Mouse (Mus musculus): ENCODE measurements around the gene Gpr158. TPM values are rescaled to one million over a fixed set of nuclear protein-coding genes. Genes with fewer than 3 reads are reported as not detected.
"Not testable (repeated sequence)": the region's sequence is repeated elsewhere in the genome, so short reads cannot be mapped to it uniquely, and the experiment has no call there.

The Gpr158 gene
- polyA plus RNA-seq, 1 experiment from 2014 or later: not detected

DNA sequence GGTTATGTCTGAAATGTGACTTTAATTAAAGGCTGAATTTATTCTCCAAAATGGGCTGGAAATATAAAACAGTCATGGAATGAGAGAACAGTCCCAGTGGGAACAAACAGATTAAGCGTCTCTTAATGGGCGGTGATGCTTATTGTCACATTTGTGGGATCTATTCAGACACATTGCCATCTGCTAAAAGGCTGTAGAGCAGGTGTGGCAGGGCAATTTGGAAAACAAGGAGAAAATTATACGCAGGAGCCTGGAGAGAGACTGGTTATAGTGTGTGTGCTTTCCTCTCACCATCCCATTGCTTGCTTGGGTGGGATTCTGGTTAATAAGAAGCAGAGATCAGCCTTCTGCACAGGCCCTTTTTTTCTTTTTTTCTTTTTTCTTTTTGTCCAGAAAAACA, 32.3 kb downstream of the Gpr158 start:
- 80% methylated on average over 3 of the region's 3 CpGs for WGBS
- no peaks in the 10 kb centered on the region for H3K27me3 ChIP-seq (replicated peaks; ENCODE audit: control insufficient read depth, insufficient read depth, low read length)
- no peak for ATAC-seq (replicated peaks; ENCODE audit: low FRiP score)

GRCm38 (mm10) chr2:21405617-21406016, 38.3 kb downstream of the Gpr158 start:
- no peaks in the 10 kb centered on the region for H3K9me3 ChIP-seq (ENCODE audit: control insufficient read depth, low read length)
- no peaks in the 10 kb centered on the region for H3K4me1 ChIP-seq (replicated peaks; ENCODE audit: control insufficient read depth, insufficient read depth, low read length)
- DNase-seq (ENCODE audit: low spot score) (no peak), ATAC-seq (replicated peaks; ENCODE audit: low FRiP score) (no peak)
- no peak overlapping the region for H3K27ac ChIP-seq (ENCODE audit: low read depth, low read length)
- no peaks in the 10 kb centered on the region for H3K36me3 ChIP-seq (ENCODE audit: control insufficient read depth, insufficient read depth, low read length)
- no peak overlapping the region for H3K4me3 ChIP-seq (ENCODE audit: low read depth, low read length)
- H3K4me2 ChIP-seq: no peak overlapping the region
- no peak overlapping the region for H3K9ac ChIP-seq (ENCODE audit: low read depth, low read length)
- 81% methylated on average over 3 of the region's 3 CpGs for WGBS
- no peaks in the 10 kb centered on the region for H3K27me3 ChIP-seq (replicated peaks; ENCODE audit: control insufficient read depth, insufficient read depth, low read length)

More for the DNA sequence above, 32.3 kb downstream of the Gpr158 start:
- H3K4me3 ChIP-seq (ENCODE audit: low read depth, low read length): no peak overlapping the region
- H3K4me2 ChIP-seq: no peak overlapping the region
- DNase-seq (ENCODE audit: low spot score): no peak
- H3K27ac ChIP-seq (ENCODE audit: low read depth, low read length): no peak overlapping the region
- H3K36me3 ChIP-seq (ENCODE audit: control insufficient read depth, insufficient read depth, low read length): no peaks in the 10 kb centered on the region
- H3K4me1 ChIP-seq (replicated peaks; ENCODE audit: control insufficient read depth, insufficient read depth, low read length): no peaks in the 10 kb centered on the region
- H3K9ac ChIP-seq (ENCODE audit: low read depth, low read length): no peak overlapping the region
- no peaks in the 10 kb centered on the region for H3K9me3 ChIP-seq (ENCODE audit: control insufficient read depth, low read length)

GRCm38 (mm10) chr2:21407443-21407985, 40.2 kb downstream of the Gpr158 start:
- Histone ChIP-seq H3K27ac (ENCODE audit: low read depth, low read length) (no peak overlapping the region), H3K36me3 (ENCODE audit: control insufficient read depth, insufficient read depth, low read length) (no peaks in the 10 kb centered on the region), H3K4me1 (replicated peaks; ENCODE audit: control insufficient read depth, insufficient read depth, low read length) (no peaks in the 10 kb centered on the region), H3K4me2 (no peak overlapping the region), H3K4me3 (ENCODE audit: low read depth, low read length) (no peak overlapping the region), H3K27me3 (replicated peaks; ENCODE audit: control insufficient read depth, insufficient read depth, low read length) (no peaks in the 10 kb centered on the region), H3K9me3 (ENCODE audit: control insufficient read depth, low read length) (no peaks in the 10 kb centered on the region), H3K9ac (ENCODE audit: low read depth, low read length) (no peak overlapping the region)
- DNase-seq (ENCODE audit: low spot score) (no peak), ATAC-seq (replicated peaks; ENCODE audit: low FRiP score) (no peak)
- WGBS: 83% methylated on average over 2 of the region's 2 CpGs

DNA sequence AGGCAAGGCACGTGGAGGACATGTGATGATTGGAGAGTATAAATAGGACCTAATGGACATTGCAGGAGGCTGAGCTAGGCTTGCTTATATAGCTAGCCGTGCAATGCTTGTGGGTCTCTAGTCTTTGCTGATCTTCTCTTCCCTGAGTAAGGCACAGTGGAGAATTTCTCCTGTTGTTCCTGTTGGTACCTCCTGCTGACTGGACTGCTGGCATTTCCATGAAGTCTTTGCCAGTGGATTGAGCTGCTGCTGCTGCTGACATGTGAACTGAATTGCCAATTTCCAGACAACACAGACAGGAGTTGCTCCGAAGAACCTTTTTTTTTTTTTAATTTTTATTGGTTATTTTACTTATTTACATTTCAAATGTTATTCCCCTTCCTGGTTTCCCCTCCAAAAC, 41.5 kb downstream of the Gpr158 start:
- Histone ChIP-seq H3K4me2 (no peak overlapping the region), H3K9ac (ENCODE audit: low read depth, low read length) (no peak overlapping the region), H3K36me3 (ENCODE audit: control insufficient read depth, insufficient read depth, low read length) (no peaks in the 10 kb centered on the region), H3K9me3 (ENCODE audit: control insufficient read depth, low read length) (no peaks in the 10 kb centered on the region), H3K4me3 (ENCODE audit: low read depth, low read length) (no peak overlapping the region), H3K4me1 (replicated peaks; ENCODE audit: control insufficient read depth, insufficient read depth, low read length) (no peaks in the 10 kb centered on the region), H3K27ac (ENCODE audit: low read depth, low read length) (no peak overlapping the region), H3K27me3 (replicated peaks; ENCODE audit: control insufficient read depth, insufficient read depth, low read length) (no peaks in the 10 kb centered on the region)
- whole genome bisulfite sequencing: 88% methylated on average over 3 of the region's 3 CpGs
- DNase-seq (ENCODE audit: low spot score): no peak
- ATAC-seq (replicated peaks; ENCODE audit: low FRiP score): no peak

DNA sequence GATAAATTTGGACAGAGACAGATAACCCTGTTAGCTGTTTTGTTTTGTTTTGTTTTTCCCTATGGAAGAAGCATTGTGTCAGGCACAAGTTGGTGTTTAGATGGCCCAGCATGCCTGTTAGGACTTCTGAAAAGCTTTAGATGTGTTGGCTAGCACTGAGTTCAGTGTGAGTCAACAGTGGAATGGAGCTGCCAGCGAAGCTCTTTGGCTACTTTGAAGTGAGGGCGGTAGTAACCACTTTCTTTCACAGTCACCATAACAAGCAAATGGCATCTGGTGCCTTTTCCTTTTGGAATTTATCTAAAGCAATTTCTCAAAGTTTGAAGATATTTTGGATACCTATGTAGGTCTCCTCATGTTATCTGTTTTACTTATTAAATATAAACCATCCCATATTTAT, 62.9 kb downstream of the Gpr158 start:
- H3K4me3 ChIP-seq (ENCODE audit: low read depth, low read length): no peak overlapping the region
- no peaks in the 10 kb centered on the region for H3K9me3 ChIP-seq (ENCODE audit: control insufficient read depth, low read length)
- H3K4me2 ChIP-seq: no peak overlapping the region
- DNase-seq (ENCODE audit: low spot score) (no peak), ATAC-seq (replicated peaks; ENCODE audit: low FRiP score) (no peak)
- H3K27me3 ChIP-seq (replicated peaks; ENCODE audit: control insufficient read depth, insufficient read depth, low read length): no peaks in the 10 kb centered on the region
- 78% methylated on average over 2 of the region's 2 CpGs for whole genome bisulfite sequencing
- H3K4me1 ChIP-seq (replicated peaks; ENCODE audit: control insufficient read depth, insufficient read depth, low read length): no peaks in the 10 kb centered on the region
- no peak overlapping the region for H3K9ac ChIP-seq (ENCODE audit: low read depth, low read length)
- H3K27ac ChIP-seq (ENCODE audit: low read depth, low read length): no peak overlapping the region
- no peaks in the 10 kb centered on the region for H3K36me3 ChIP-seq (ENCODE audit: control insufficient read depth, insufficient read depth, low read length)

DNA sequence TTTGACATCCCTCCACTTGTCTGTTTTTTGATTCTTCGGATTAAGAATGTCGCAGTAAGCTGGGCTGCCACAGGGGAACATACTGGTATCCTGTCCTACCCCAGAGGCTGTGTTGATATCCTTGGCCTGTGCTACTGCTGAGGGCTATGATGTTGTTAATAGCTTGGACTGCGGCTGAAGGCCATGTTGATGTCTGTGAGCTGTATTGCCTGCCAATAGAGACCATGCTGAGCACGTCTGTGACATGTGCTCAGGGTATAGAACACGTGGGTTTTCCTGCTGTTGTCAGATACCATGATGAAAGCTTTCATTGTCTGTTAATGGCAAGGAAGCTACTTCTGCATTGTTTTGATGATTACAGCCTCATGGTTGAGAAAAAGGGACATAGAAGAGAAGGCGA, 63.8 kb downstream of the Gpr158 start:
- 81% methylated on average over 6 of the region's 6 CpGs for WGBS
- Histone ChIP-seq H3K4me2 (no peak overlapping the region), H3K4me1 (replicated peaks; ENCODE audit: control insufficient read depth, insufficient read depth, low read length) (no peaks in the 10 kb centered on the region)

GRCm38 (mm10) chr2:21439626-21440025, 72.3 kb downstream of the Gpr158 start:
- Histone ChIP-seq H3K4me3 (ENCODE audit: low read depth, low read length) (no peak overlapping the region), H3K27me3 (replicated peaks; ENCODE audit: control insufficient read depth, insufficient read depth, low read length) (no peaks in the 10 kb centered on the region), H3K9ac (ENCODE audit: low read depth, low read length) (no peak overlapping the region), H3K4me2 (no peak overlapping the region), H3K9me3 (ENCODE audit: control insufficient read depth, low read length) (no peaks in the 10 kb centered on the region), H3K4me1 (replicated peaks; ENCODE audit: control insufficient read depth, insufficient read depth, low read length) (no peaks in the 10 kb centered on the region), H3K36me3 (ENCODE audit: control insufficient read depth, insufficient read depth, low read length) (no peaks in the 10 kb centered on the region), H3K27ac (ENCODE audit: low read depth, low read length) (no peak overlapping the region)
- ATAC-seq (replicated peaks; ENCODE audit: low FRiP score) (no peak), DNase-seq (ENCODE audit: low spot score) (no peak)
- WGBS: 77% methylated on average over 3 of the region's 3 CpGs

More for the DNA sequence above, 63.8 kb downstream of the Gpr158 start:
- no peaks in the 10 kb centered on the region for H3K27me3 ChIP-seq (replicated peaks; ENCODE audit: control insufficient read depth, insufficient read depth, low read length)
- H3K27ac ChIP-seq (ENCODE audit: low read depth, low read length): no peak overlapping the region
- H3K9me3 ChIP-seq (ENCODE audit: control insufficient read depth, low read length): no peaks in the 10 kb centered on the region
- H3K4me3 ChIP-seq (ENCODE audit: low read depth, low read length): no peak overlapping the region
- H3K36me3 ChIP-seq (ENCODE audit: control insufficient read depth, insufficient read depth, low read length): no peaks in the 10 kb centered on the region
- H3K9ac ChIP-seq (ENCODE audit: low read depth, low read length): no peak overlapping the region
- DNase-seq (ENCODE audit: low spot score) (no peak), ATAC-seq (replicated peaks; ENCODE audit: low FRiP score) (no peak)

- H3K4me1 ChIP-seq (replicated peaks; ENCODE audit: control insufficient read depth, insufficient read depth, low read length); H3K27ac ChIP-seq (ENCODE audit: low read depth, low read length); H3K9me3 ChIP-seq (ENCODE audit: control insufficient read depth, low read length); DNase-seq (ENCODE audit: low spot score); H3K9ac ChIP-seq (ENCODE audit: low read depth, low read length); ATAC-seq (replicated peaks; ENCODE audit: low FRiP score); H3K36me3 ChIP-seq (ENCODE audit: control insufficient read depth, insufficient read depth, low read length); H3K4me3 ChIP-seq (ENCODE audit: low read depth, low read length); H3K27me3 ChIP-seq (replicated peaks; ENCODE audit: control insufficient read depth, insufficient read depth, low read length); H3K4me2 ChIP-seq: not testable (repeated sequence)
- WGBS: 75% methylated on average over 4 of the region's 4 CpGs
These were observed 93.3 kb downstream of the Gpr158 start for GRCm38 (mm10) chr2:21460606-21461005.

DNA sequence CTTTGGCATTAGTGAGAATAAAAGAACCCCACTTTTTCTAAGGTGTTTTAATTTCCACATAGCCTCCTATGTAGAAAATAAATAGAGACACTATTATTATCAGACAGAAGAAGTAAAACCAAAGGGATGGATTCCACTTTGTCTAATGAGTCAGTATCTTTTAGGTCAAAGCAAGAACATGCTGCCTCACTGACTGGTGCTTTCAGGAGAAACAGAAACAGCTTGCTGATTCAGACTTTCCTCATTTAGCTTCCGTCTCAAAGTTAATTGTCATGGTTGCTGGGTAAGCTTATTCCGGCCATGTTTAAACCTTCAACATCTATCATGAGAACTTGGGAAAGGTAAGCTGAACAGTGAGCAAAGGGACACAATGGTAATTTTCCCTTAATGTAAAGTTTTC, 107.6 kb downstream of the Gpr158 start:
- Histone ChIP-seq H3K4me1 (replicated peaks; ENCODE audit: control insufficient read depth, insufficient read depth, low read length) (no peaks in the 10 kb centered on the region), H3K9ac (ENCODE audit: low read depth, low read length) (no peak overlapping the region), H3K27ac (ENCODE audit: low read depth, low read length) (no peak overlapping the region), H3K27me3 (replicated peaks; ENCODE audit: control insufficient read depth, insufficient read depth, low read length) (no peaks in the 10 kb centered on the region), H3K9me3 (ENCODE audit: control insufficient read depth, low read length) (no peaks in the 10 kb centered on the region), H3K36me3 (ENCODE audit: control insufficient read depth, insufficient read depth, low read length) (no peaks in the 10 kb centered on the region), H3K4me3 (ENCODE audit: low read depth, low read length) (no peak overlapping the region), H3K4me2 (no peak overlapping the region)
- ATAC-seq (replicated peaks; ENCODE audit: low FRiP score) (no peak), DNase-seq (ENCODE audit: low spot score) (no peak)
- WGBS: 88% methylated on average over 2 of the region's 2 CpGs
